Mouse (Mus musculus) ES-E14 (cell line): Measurements from ENCODE around the gene Fignl1.

Experiments
- CHD2 ChIP-seq: IDR thresholded peaks from 2 replicates; pipeline ENCODE4 v1.6.1; 2014; ENCODE audit warnings: mild to moderate bottlenecking, low read depth, low read length, inconsistent platforms
- HCFC1 ChIP-seq: IDR thresholded peaks from 2 replicates; pipeline ENCODE4 v1.6.1; 2012; ENCODE audit warnings: low read length, inconsistent platforms, borderline replicate concordance; ENCODE audit not compliant: insufficient read depth
- MAFK ChIP-seq: IDR thresholded peaks from 2 replicates; pipeline ENCODE4 v1.6.1; 2014; ENCODE audit warnings: mild to moderate bottlenecking, low read depth, low read length, inconsistent platforms; ENCODE audit not compliant: insufficient read depth

GRCm38 (mm10) chr11:11855685-11856131 lies 46.9 kb upstream of the Fignl1 start:
- no peak for TF ChIP-seq CHD2
- no peak for TF ChIP-seq MAFK
- no peak for TF ChIP-seq HCFC1
